Mouse (Mus musculus): Measurements from ENCODE around the gene Mdfic. TPM values are rescaled to one million over a fixed set of nuclear protein-coding genes. Genes with fewer than 3 reads are reported as not detected.

The Mdfic gene
- total RNA-seq, 2 experiments from 2014 or later: 4.5 to 6.7 TPM

GRCm38 (mm10) chr6:15738331-15738943 is 18.0 kb downstream of the Mdfic start:
- no peak for ATAC-seq (replicated peaks; ENCODE audit: low FRiP score, poor library complexity, severe bottlenecking)

- ATAC-seq (replicated peaks; ENCODE audit: low FRiP score, poor library complexity, severe bottlenecking): no peak
Observed at GRCm38 (mm10) chr6:15739132-15739531, 18.7 kb downstream of the Mdfic start.

- ATAC-seq (replicated peaks; ENCODE audit: low FRiP score, poor library complexity, severe bottlenecking): no peak
Observed at GRCm38 (mm10) chr6:15742591-15743149, 22.2 kb downstream of the Mdfic start.

GRCm38 (mm10) chr6:15743291-15743792 is 22.9 kb downstream of the Mdfic start:
- ATAC-seq (replicated peaks; ENCODE audit: low FRiP score, poor library complexity, severe bottlenecking): no peak

- no peak for ATAC-seq (replicated peaks; ENCODE audit: low FRiP score, poor library complexity, severe bottlenecking)
Observed at GRCm38 (mm10) chr6:15743793-15744192, 23.3 kb downstream of the Mdfic start.

- no peak for ATAC-seq (replicated peaks; ENCODE audit: low FRiP score, poor library complexity, severe bottlenecking)
Observed at GRCm38 (mm10) chr6:15745313-15745712, 24.9 kb downstream of the Mdfic start.

- ATAC-seq (replicated peaks; ENCODE audit: low FRiP score, poor library complexity, severe bottlenecking): no peak
Observed at GRCm38 (mm10) chr6:15745891-15746290, 25.4 kb downstream of the Mdfic start.

GRCm38 (mm10) chr6:15747396-15748155 is 27.1 kb downstream of the Mdfic start:
- ATAC-seq (replicated peaks; ENCODE audit: low FRiP score, poor library complexity, severe bottlenecking): no peak

GRCm38 (mm10) chr6:15748236-15748635 is 27.8 kb downstream of the Mdfic start:
- no peak for ATAC-seq (replicated peaks; ENCODE audit: low FRiP score, poor library complexity, severe bottlenecking)

- no peak for ATAC-seq (replicated peaks; ENCODE audit: low FRiP score, poor library complexity, severe bottlenecking)
Observed at GRCm38 (mm10) chr6:15748943-15749342, 28.5 kb downstream of the Mdfic start.

- no peak for ATAC-seq (replicated peaks; ENCODE audit: low FRiP score, poor library complexity, severe bottlenecking)
Observed at GRCm38 (mm10) chr6:15750101-15750500, 29.6 kb downstream of the Mdfic start.

GRCm38 (mm10) chr6:15751375-15751774 is 30.9 kb downstream of the Mdfic start:
- ATAC-seq (replicated peaks; ENCODE audit: low FRiP score, poor library complexity, severe bottlenecking): no peak

GRCm38 (mm10) chr6:15752160-15752559 is 31.7 kb downstream of the Mdfic start:
- no peak for ATAC-seq (replicated peaks; ENCODE audit: low FRiP score, poor library complexity, severe bottlenecking)

- no peak for ATAC-seq (replicated peaks; ENCODE audit: low FRiP score, poor library complexity, severe bottlenecking)
Observed at GRCm38 (mm10) chr6:15753208-15753607, 32.7 kb downstream of the Mdfic start.

- no peak for ATAC-seq (replicated peaks; ENCODE audit: low FRiP score, poor library complexity, severe bottlenecking)
Observed at GRCm38 (mm10) chr6:15758394-15758793, 37.9 kb downstream of the Mdfic start.

- no peak for ATAC-seq (replicated peaks; ENCODE audit: low FRiP score, poor library complexity, severe bottlenecking)
Observed at GRCm38 (mm10) chr6:15760750-15761149, 40.3 kb downstream of the Mdfic start.

GRCm38 (mm10) chr6:15764039-15764438 is 43.6 kb downstream of the Mdfic start:
- no peak for ATAC-seq (replicated peaks; ENCODE audit: low FRiP score, poor library complexity, severe bottlenecking)

- no peak for ATAC-seq (replicated peaks; ENCODE audit: low FRiP score, poor library complexity, severe bottlenecking)
Observed at GRCm38 (mm10) chr6:15767460-15767859, 47.0 kb downstream of the Mdfic start.

- no peak for ATAC-seq (replicated peaks; ENCODE audit: low FRiP score, poor library complexity, severe bottlenecking)
Observed at GRCm38 (mm10) chr6:15770128-15770527, 49.7 kb downstream of the Mdfic start.

- no peak for ATAC-seq (replicated peaks; ENCODE audit: low FRiP score, poor library complexity, severe bottlenecking)
Observed at GRCm38 (mm10) chr6:15777070-15777469, 56.6 kb downstream of the Mdfic start.

- no peak for ATAC-seq (replicated peaks; ENCODE audit: low FRiP score, poor library complexity, severe bottlenecking)
Observed at GRCm38 (mm10) chr6:15780127-15780526, 59.7 kb downstream of the Mdfic start.

Data from erythroid progenitor cell, adult 5-6 weeks (primary cell).